Comparison of ENCODE assay signal across 24 mouse cellular contexts in the genomic region with DNA sequence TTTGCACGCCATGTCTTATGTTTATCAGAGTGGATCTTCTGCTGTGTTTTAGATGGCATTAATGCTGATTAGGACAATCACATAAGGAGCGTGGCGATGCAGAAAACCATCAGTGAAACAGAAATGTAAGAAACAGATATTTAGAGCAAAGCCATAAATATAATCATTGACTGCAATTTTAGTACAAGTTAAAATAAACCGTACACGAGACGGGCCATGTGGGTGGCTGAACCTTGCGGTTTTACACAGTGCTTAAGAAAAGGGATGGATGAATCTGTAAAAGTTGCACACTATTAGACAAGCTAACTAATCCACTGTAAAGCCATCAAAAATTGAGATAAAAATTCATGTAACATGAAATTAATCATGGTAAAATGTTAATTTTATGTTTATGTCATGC. TPM values are rescaled to one million over a fixed set of nuclear protein-coding genes. Genes with fewer than 3 reads are reported as not detected.
A peak's percentile ranks its signal among the peaks of the same experiment; 100 is the strongest.
DNase-seq lines count a peak whose midpoint lies in the region; ATAC-seq lines count a peak whose summit lies in the region.
"Had no signal": no experiment of that assay in that cellular context is flagged by ENCODE, and none has a peak within 500 bp of the region (broad histone marks: within the 10 kb centered on the region; RNA-seq: fewer than 3 reads in every experiment).

No protein-coding gene starts in this region.

- no peak overlapping the region for H3K4me2 ChIP-seq in neural tube, embryonic 13.5 days
- H3K4me2 ChIP-seq: embryonic facial prominence, embryonic 13.5 days; embryonic facial prominence, embryonic 15.5 days; forebrain, embryonic 12.5 days had no signal

- no peak for ATAC-seq in neural tube, embryonic 13.5 days (ENCODE audit: low read depth)
- ATAC-seq: forebrain, embryonic 14.5 days; forebrain, embryonic 16.5 days had no signal

- H3K27ac ChIP-seq in neural tube, embryonic 13.5 days (replicated peaks) = 0 out of 2 replicates have a peak overlapping the region, but pooled peaks have one; percentile 0
- H3K27ac ChIP-seq: embryonic facial prominence, embryonic 13.5 days; embryonic facial prominence, embryonic 15.5 days; forebrain, embryonic 10.5 days; forebrain, embryonic 12.5 days had no signal

- no peak overlapping the region for H3K4me3 ChIP-seq in neural tube, embryonic 13.5 days
- H3K4me3 ChIP-seq: embryonic facial prominence, embryonic 13.5 days; embryonic facial prominence, embryonic 15.5 days; erythroblast, embryonic 14.5 days; forebrain, embryonic 10.5 days; forebrain, embryonic 12.5 days had no signal

- no peaks in the 10 kb centered on the region for H3K36me3 ChIP-seq in neural tube, embryonic 13.5 days
- H3K36me3 ChIP-seq: embryonic facial prominence, embryonic 13.5 days; embryonic facial prominence, embryonic 15.5 days; forebrain, embryonic 10.5 days; forebrain, embryonic 12.5 days had no signal

- DNase-seq in frontal cortex, adult 2 months (ENCODE audit: extremely low spot score in 1 of 2, low spot score in 1 of 2) = peak; percentile 24 to 50
- no peak for DNase-seq in frontal cortex, postnatal 10 days (ENCODE audit: low spot score in 2 of 2)
- DNase-seq in neural tube, embryonic 10.5 days (ENCODE audit: extremely low spot score, low spot score) = no peak
- DNase-seq in right cerebral cortex, postnatal 36 days (ENCODE audit: low spot score in 2 of 2) = peak; percentile 3 to 20
- DNase-seq in right cerebral cortex, postnatal 10 days (ENCODE audit: low spot score in 2 of 2) = no peak
- peak; percentile 36 for DNase-seq in telencephalon, adult 2 months (ENCODE audit: low read depth, low spot score)
- DNase-seq in embryo, embryonic 10 days (ENCODE audit: low spot score) = no peak
- DNase-seq: adrenal gland, adult 2 months; adrenal gland, postnatal 10 days; adrenal gland, postnatal 25 days; cerebellum, adult 11-12 months; cerebellum, adult 2 months; cerebellum, adult 9-10 months; cerebellum, postnatal 10 days; cerebellum, postnatal 25 days; embryo, embryonic 11 days had no signal

- no peaks in the 10 kb centered on the region for H3K9me3 ChIP-seq in neural tube, embryonic 13.5 days
- H3K9me3 ChIP-seq: embryonic facial prominence, embryonic 13.5 days; embryonic facial prominence, embryonic 15.5 days; forebrain, embryonic 10.5 days; forebrain, embryonic 12.5 days had no signal

- no peaks in the 10 kb centered on the region for H3K27me3 ChIP-seq in neural tube, embryonic 13.5 days
- H3K27me3 ChIP-seq: embryonic facial prominence, embryonic 13.5 days; embryonic facial prominence, embryonic 15.5 days; forebrain, embryonic 12.5 days had no signal

- H3K9ac ChIP-seq in neural tube, embryonic 13.5 days = no peak overlapping the region
- H3K9ac ChIP-seq: embryonic facial prominence, embryonic 13.5 days; embryonic facial prominence, embryonic 15.5 days; forebrain, embryonic 12.5 days had no signal

- WGBS in neural tube, embryonic 13.5 days = 86% methylated on average over 7 of the region's 7 CpGs

- H3K4me1 ChIP-seq in neural tube, embryonic 13.5 days (replicated peaks) = no peaks in the 10 kb centered on the region
- H3K4me1 ChIP-seq: embryonic facial prominence, embryonic 13.5 days; embryonic facial prominence, embryonic 15.5 days; forebrain, embryonic 10.5 days; forebrain, embryonic 12.5 days had no signal

RNA-seq across cellular contexts. Expression of gene Cntnap4, which starts 58.9 kb away (rescaled TPM):
- 19.0 and 22.7 TPM in 2 replicates for polyA plus RNA-seq in frontal cortex, adult 2 months (2012; rRNA removed)
- polyA plus RNA-seq in neural tube, embryonic 13.5 days (2015; fragmentation: Nextera tagmentation; extraction: Ambion mirVana) = 11.1 and 12.6 TPM in 2 replicates
- polyA plus RNA-seq: adrenal gland, adult 2 months; erythroblast, embryonic 14.5 days had no signal

Comparison
In these comparisons a context has a peak if more than half of its experiments do, and no peak if none do; other contexts are left out.
1. DNase-seq: peak in frontal cortex, adult 2 months (2 of 2), right cerebral cortex, postnatal 36 days (2 of 2) and telencephalon, adult 2 months (single experiment); none in frontal cortex, postnatal 10 days (0 of 2), neural tube, embryonic 10.5 days (single experiment), right cerebral cortex, postnatal 10 days (0 of 2) and embryo, embryonic 10 days (single experiment).